Mouse (Mus musculus) layer of hippocampus, adult 9-10 months (tissue): Measurements from ENCODE around the gene Olfr1494.

Experiments
- DNase-seq: peaks from one replicate; pipeline ENCODE4 v3.0.0; 2022; ENCODE audit warnings: low spot score

The Olfr1494 gene

DNA sequence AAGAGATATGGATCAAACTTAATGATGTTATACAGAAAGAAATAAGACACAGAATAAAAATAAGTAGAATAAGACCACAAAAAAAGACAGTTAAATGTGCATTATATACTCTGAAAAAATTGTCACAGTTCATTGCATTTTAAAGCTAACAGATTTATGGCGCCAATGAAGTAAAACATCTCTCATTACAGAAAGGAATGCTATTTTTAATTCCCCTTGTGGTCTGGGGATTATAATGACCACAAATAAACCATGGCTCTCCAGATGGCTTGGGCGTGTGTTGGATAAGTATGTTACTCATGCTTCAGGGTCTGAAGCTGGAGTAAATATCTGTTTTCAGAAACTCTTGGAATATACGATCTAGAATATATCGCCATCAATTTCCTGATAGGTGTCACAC is at the start of gene Olfr1494:
Olfr1494 (plus strand) TSS at position 301 of the 400 bp plus-strand sequence.
- DNase-seq, result no peak

DNA sequence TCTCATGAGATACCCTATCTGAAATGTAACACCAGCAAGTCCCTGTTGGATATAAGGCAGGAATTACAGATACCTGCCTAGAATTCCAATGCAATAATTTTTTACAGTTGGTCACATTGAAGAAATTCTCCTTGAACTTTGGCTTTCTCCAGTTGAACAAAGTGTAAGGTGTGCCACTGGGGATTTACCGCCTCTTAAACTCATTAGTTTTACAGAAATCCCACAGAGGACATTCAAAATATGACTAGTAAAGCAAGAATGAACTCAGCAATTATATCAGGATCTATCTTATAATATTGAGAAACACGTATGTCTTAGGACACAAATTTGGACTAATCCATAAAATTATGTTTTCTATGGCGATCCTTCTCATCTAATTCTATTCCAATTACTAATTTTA is 42.6 kb upstream of the Olfr1494 start, which contains the start of gene Olfr1491:
Olfr1491 (plus strand) TSS at position 301 of the 400 bp plus-strand sequence.
- no peak for DNase-seq

DNA sequence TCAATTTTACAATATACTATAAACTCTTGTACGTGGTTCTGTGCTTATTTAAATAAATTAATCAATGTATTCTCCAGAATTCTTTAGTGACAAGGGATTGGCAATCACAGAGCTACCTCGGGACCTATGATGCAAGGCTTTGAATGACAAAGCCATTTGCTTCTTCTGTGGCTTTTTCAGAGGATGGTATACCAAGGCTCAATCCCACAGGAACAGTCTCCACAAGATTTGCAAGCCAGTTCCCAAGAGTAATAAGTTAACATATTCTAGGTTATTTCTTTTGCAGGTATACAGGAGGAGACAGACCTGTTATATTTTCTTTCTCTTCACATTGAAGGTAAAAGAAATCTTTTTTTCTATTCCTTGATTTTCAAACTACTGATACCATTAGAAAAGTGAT is 16.6 kb upstream of the Olfr1494 start, which contains the start of gene Olfr1493-ps1:
Olfr1493-ps1 (plus strand) TSS at position 301 of the 400 bp plus-strand sequence.
- DNase-seq, result no peak

DNA sequence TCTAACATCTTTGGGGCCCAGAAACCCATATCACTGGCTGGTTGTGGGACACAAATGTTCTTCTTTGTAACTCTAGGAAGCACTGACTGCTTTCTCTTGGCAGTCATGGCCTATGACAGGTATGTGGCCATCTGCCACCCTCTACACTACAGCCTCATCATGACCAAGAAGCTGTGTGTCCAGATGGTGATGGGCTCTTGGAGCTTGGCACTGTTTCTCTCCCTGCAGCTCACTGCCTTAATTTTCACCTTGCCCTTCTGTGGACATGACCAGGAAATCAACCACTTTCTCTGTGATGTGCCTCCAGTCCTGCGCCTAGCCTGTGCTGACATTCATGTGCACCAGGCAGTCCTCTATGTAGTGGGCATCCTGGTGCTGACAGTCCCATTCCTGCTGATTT is 9.8 kb downstream of the Olfr1494 start:
- DNase-seq, result no peak

DNA sequence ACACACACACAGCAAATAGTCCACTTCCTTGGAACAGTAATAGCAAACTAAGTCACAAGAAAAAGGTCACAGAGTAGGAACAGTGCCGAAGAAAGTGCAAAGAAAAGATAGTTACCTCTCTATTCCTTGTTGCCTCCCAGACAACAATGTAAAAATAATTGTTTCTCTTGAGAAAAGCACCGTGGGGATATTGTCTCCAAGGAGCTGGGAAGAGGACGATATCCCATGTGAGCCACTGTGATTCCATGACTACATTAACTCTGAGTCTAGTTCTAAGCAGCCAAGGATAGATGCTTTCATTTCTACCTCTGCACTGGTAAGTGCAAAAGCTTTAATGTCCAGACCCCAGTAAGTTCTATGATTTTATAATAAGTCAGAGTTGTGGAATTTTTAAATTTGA is 24.8 kb downstream of the Olfr1494 start, which contains the start of gene Olfr1495:
Olfr1495 (plus strand) TSS at position 301 of the 400 bp plus-strand sequence.
- no peak for DNase-seq

DNA sequence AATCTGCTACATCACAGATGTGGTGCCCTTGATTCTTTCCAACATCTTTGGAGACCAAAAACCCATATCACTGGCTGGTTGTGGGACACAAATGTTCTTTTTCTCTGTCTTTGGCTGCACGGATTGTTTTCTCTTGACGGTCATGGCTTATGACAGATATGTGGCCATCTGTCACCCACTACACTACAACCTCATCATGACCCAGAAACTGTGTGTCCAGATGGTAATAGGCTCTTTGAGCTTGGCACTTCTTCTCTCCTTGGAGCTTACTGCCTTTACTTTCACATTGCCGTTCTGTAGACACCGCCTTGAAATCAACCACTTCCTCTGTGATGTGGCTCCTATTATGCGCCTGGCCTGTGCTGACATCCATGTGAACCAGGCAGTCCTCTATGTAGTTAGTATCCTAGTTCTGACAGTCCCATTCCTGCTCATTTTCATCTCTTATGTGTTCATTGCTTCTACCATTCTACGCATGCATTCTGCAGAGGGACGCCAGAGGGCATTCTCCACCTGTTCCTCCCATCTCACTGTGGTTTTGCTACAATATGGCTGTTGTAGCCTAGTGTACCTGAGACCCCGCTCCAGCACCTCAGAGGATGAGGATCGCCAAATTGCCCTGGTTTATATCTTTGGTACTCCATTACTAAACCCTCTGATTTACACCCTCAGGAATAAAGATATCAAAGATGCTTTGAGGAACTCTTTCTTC is 29.2 kb downstream of the Olfr1494 start:
- no peak for DNase-seq

DNA sequence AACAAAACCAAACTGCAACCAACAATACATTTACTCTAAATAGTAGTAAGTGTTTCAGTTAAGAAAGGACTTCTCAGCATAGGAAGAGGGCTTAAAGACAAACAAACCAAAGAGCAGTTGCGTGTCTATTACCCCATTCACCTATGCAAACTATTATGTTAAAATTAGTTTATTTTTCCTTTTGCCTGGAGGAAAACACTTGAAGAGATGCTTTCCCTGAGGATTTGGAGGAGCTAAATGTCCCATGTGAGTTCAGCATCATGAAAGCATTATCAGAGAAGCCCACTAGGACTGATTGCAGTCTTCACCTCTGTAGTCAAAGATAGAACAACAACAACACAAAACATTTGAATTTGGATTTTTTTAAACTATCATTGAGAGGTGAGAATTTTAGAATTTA is 38.0 kb downstream of the Olfr1494 start, which contains the start of gene Olfr1496:
Olfr1496 (plus strand) TSS at position 301 of the 400 bp plus-strand sequence.
- DNase-seq, result no peak

DNA sequence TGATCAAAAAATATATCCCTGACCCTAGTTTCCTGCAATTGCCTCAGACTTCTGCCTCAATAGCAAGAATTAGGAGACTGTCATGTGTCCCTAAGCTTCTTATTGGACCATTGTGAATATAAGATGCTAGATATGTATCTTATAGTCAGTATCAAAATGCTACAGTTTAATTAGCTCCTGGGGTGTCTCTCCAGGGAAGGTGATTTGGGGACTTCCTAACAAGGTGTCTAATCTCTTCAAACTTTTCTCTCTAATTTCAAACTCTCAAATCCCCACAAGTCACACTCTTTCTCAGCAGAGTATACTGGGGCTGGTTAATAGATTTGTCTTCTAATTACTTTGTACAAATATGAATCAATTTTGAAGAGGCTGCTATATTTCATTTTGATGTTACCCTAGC is 58.6 kb downstream of the Olfr1494 start, which contains the start of gene Olfr1497:
Olfr1497 (minus strand) TSS at position 101 of the 400 bp plus-strand sequence.
- DNase-seq, result no peak
